Mouse (Mus musculus): Measurements from ENCODE around the gene Rassf1.
A peak's percentile ranks its signal among the peaks of the same experiment; 100 is the strongest.

The Rassf1 gene

GRCm38 (mm10) chr9:107579023-107579900 lies 27.9 kb downstream of the Rassf1 start:
- DNase-seq (ENCODE audit: low read depth, low spot score) = no peak

- peak; percentile 81 for DNase-seq (ENCODE audit: low read depth, low spot score)
Measured at GRCm38 (mm10) chr9:107580501-107581317, 29.4 kb downstream of the Rassf1 start, which contains the start of gene Hyal3. Gene Hyal3, plus strand, starts transcription at chr9:107580818.

DNA sequence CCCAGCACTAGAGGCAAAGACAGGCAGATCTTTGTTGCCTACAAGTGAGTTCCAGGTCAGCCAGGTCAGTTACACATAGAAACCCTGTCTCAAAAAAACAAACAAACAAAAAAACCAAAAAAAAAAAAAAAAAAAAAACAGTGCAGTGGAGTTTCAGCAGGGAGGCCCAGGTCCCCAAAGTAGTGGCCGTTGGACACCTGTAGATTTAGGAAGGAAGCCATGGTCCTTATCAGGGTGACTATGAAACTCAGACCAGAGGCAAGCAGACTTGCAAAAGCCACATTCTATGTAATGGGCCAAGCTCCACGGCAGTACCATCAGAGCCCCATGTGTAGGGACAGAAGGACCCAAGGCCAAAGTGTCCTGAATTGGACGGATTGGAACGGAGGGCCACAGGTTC lies 30.2 kb downstream of the Rassf1 start:
- no peak for DNase-seq (ENCODE audit: low read depth, low spot score)

DNA sequence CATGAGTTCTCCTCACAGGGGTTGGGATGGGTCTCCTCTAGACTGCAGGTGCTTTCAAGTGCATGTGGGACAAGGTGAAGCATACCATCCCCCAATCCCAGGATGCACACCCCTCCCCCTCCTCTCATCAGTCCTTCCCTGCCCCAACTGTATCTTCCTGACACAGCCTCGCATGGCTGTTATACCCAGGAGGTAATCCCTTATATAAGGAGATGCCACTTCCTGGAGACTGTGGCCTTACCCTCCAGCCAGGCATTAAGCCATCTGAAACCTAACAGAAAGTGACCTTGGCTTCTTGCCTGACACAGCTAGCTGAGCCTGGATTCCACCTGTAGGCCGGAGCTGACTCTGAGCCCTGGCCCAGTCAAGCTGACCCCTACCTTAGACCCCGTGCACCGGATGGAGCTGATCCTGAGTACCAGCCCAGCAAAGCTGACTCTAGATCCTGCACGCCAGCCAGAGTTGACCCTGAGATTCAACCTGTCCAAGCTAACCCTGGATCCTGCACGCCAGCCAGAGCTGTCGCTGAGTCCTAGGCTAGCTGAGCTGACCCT lies 31.2 kb downstream of the Rassf1 start:
- DNase-seq (ENCODE audit: low read depth, low spot score) = no peak

- no peak for DNase-seq (ENCODE audit: low read depth, low spot score)
Measured at GRCm38 (mm10) chr9:107583174-107583573, 31.8 kb downstream of the Rassf1 start.

- no peak for DNase-seq (ENCODE audit: low read depth, low spot score)
Measured at GRCm38 (mm10) chr9:107586504-107586903, 35.1 kb downstream of the Rassf1 start.

- peak; percentile 97 for DNase-seq (ENCODE audit: low read depth, low spot score)
Measured at GRCm38 (mm10) chr9:107586974-107587832, 35.8 kb downstream of the Rassf1 start, which contains the start of gene Ifrd2. Gene Ifrd2, plus strand, starts transcription at chr9:107587642.

- peak; percentile 74 for DNase-seq (ENCODE audit: low read depth, low spot score)
Measured at GRCm38 (mm10) chr9:107587833-107588639, 36.7 kb downstream of the Rassf1 start.

DNA sequence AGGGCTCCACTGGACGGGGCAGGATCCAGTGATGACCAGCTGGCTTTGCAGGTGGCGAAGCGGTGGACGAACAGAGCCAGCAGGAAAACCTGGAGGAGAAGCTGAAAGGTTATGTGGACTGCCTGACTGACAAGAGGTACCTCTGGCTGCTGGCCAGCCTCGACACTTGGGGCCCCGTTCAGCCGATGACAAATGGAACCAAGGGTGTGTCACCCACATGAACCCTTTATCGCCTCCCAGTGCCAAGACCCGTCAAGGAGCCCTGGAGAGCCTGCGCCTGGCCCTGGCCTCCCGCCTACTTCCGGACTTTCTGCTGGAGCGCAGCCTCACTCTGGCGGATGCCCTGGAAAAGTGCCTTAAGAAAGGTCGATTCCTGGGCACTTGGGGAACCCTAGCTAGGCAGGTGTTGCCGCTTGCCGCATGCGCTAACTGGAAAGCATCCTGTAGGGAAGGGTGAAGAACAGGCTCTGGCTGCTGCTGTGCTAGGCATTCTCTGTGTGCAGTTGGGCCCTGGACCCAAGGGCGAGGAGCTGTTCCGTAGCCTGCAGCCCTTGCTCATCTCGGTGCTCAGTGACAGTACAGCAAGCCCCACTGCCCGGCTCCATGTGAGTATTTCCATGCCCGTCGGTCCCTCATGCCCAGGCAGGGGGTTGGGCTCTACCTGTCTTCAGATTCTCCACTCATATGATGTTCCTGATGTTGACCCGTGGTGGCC lies 38.9 kb downstream of the Rassf1 start:
- DNase-seq (ENCODE audit: low read depth, low spot score) = peak; percentile 54

GRCm38 (mm10) chr9:107590773-107591060 lies 39.4 kb downstream of the Rassf1 start:
- no peak for DNase-seq (ENCODE audit: low read depth, low spot score)

GRCm38 (mm10) chr9:107593101-107593976 lies 42.0 kb downstream of the Rassf1 start:
- DNase-seq (ENCODE audit: low read depth, low spot score) = no peak

GRCm38 (mm10) chr9:107594281-107595062 lies 43.1 kb downstream of the Rassf1 start:
- no peak for DNase-seq (ENCODE audit: low read depth, low spot score)

DNA sequence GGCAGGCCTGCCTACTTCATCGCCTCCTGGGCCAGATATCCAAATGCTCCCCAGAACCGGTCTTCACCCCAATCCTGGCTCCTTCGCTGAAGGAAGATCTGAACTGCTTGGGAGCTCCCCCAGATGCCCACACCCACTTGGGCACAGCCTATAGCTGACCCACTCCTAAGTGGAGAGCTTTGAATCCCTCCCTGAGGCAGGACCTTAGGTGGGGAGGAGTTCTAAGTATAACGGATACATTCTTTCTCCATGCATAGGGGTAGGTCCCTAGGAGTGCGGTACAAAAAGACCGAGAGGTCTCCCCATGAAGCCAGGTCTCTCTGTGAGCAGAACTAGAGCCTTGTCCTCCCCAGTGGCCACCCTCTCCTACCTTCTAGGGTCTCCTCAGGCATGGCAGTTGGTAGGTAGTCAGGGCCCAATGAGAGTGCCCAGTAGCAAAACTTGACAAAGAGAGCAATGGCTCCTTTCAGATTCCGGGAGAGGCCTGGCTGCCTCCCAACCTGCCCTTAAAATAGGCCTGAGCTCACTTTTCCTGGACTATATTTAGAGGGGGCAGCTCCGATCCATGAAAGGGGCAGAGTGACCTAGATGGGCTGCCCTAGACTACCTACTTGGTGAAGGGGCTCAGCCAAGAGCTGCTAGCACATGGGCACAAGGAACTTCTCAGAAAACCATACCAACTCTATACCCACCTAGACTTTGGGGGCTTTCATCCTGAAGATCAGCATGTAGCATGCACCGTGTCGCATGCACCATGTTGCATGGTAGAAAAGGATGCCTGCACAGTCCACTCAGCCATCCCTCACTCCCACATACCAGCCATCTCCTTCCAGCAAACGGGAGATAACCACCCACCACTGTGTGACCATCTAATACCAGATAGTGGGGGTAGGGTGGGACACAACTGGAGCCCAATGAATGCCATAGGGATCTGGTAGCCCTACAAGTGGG lies 45.5 kb downstream of the Rassf1 start:
- no peak for DNase-seq (ENCODE audit: low read depth, low spot score)

DNA sequence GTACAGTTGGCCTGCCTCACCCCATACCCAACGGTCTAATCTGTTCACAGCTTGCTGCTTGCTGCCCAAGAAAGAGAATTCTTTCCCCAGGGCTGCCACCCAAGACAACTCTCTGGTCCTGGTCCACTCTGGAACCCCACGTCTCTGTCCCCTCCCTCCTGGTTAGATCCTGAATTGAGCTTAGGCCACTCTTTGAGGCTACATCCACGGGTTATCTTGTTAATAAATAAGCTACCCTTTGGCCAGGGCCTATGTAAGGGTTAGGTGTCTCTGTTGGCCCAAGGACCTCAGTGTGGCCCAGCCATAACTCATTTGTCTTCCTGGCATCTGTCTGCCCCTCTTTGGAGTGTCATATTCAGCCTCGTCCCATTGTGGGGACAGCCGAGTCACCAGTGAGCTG lies 47.0 kb downstream of the Rassf1 start:
- no peak for DNase-seq (ENCODE audit: low read depth, low spot score)

DNA sequence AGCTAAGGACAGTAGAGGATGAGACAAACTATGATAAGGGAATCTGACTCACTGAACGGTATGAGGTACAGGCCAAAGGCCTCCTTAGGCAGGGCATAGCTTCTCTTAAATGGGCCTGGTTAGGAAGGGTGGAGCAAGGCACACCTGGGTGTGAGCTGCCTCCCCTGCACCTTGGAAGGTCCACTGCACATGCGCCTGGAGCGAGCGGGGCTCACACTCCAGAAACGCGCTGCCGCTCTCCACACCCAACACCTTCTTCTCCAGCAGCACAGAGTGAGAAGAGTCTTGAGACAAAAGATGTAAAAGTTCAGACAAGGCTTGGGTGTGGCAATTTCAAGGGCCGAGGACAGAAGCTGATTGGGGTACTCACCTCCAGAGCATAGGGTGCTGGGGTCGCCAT lies 48.1 kb downstream of the Rassf1 start:
- no peak for DNase-seq (ENCODE audit: low read depth, low spot score)

DNA sequence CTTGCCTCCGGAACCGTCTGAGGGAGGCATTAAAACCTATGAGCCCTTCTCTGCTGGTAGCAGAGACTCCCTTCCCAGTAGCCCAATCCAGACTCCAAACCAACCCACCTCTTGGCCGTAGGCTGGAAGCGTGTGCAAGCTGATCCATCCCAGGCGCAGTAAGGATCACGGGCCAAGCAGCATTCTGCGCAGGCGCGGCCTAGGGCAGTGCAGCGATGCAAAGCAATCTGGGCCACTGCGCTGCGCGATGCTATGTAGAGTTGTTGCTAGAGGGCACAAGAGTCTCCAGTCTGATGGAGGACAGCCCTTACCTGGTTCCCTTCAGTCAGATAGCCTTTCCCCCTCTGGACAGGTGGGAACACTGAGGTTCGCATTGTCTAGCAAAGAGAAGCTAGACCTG lies 48.5 kb downstream of the Rassf1 start:
- DNase-seq (ENCODE audit: low read depth, low spot score) = no peak

- DNase-seq (ENCODE audit: low read depth, low spot score) = no peak
Measured at GRCm38 (mm10) chr9:107600745-107601144, 49.4 kb downstream of the Rassf1 start.
